Mouse (Mus musculus) erythroblast, embryonic 14.5 days (primary cell): Measurements from ENCODE around the gene Ankrd34b.

Source experiments
- GATA1 ChIP-seq: IDR thresholded peaks from 2 replicates; pipeline ENCODE4 v1.6.1; 2012; ENCODE audit warnings: low read length, inconsistent platforms, mixed read lengths
- TAL1 ChIP-seq: IDR thresholded peaks from 3 replicates; pipeline ENCODE4 v1.6.1; 2012; ENCODE audit warnings: low read length, inconsistent platforms, mixed read lengths

- TF ChIP-seq GATA1: no peak
- no peak for TF ChIP-seq TAL1
These were observed 39.0 kb downstream of the Ankrd34b start for GRCm38 (mm10) chr13:92464698-92465097.
